Mouse (Mus musculus) monocyte, adult 59 days (primary cell): ENCODE data around the gene Mpp5. TPM values are rescaled to one million over a fixed set of nuclear protein-coding genes. Genes with fewer than 3 reads are reported as not detected.

ENCODE experiments used
- total RNA-seq, 2 experiments: library from RNA; stranded (reverse); gene quantifications; one replicate each; pipeline ENCODE4 v1.2.4; 2023

Gene Mpp5
- 1 to 10 TPM; 5.9 TPM for total RNA-seq

DNA sequence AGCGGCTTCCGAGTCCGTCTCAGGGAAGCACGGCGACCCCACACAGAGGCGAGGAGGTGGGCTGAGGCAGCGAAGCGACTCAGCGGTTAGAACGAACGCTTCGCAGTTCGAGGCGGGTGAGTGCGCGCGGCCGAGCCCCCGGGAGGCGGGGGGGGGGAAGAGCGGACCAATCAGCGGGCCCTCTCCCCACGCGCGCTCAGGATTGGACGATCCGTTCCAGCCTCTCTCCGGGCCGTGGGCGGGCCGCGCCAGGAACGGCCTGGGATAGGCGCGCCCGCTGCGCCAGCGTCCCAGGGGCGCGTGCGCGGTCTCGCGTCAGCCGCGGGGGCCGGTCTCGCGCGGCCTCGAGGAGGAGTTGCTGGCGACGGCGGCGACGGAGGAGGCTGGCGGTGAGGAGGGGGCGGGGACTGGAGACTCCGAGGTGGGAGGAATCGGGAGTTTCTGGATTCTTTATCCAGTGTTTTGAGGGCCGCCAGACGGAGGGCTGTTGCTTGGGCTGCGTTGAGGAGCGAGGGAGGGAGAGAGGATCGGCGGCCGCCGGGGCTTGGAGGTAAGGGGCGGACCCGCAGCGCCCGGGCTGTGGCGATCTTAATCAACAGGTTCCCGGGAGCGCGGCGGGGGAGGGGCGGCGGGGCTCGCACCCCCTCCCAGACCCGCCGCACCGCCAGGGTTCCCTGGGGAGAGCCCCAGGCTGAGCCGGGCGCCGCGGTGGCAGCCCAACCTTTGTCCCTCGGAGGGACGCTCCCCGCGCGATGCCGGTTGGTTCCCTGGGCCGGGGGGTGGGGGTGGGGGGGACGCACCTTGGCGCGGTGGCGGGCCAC lies at the start of gene Mpp5:
Gene Mpp5 (plus strand): TSS at position 351 of the 821 bp plus-strand sequence.

DNA sequence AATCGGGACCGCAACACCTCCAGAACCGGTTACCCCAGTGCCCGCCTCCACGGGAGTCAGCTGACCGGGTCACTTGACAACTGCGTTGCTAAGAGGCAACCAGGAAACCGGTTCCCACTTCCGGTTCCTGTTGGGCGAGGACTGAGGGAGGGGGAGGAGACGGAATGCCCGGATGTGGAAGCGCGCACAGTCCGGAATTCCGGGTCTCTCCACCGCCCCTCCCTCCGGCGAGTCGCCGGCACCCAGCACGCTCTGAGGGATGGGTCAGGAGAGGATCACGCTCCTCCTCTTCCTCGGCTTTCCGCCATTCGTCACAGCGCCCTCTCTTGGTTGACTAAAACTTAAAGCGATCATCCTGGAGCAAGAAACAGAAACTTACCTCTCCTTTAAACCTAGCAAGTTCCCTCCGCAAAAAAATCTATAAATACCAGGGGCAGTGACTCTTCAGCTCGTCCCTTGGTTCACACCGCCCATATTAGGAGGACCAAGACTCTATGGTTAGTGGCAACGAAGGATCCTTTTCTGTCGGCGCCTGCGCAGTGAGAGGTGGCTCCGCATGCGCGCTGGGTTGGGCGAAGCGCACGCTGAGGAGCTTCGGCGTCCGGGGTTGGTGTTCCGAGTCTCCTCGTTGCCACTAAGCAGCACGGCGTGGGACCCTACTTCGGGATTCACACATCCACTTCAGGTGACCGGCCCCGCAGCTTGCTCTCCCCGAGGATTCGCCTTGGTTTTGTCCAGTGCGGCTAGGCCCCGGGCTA lies 113.0 kb downstream of the Mpp5 start, which contains the start of the genes Atp6v1d and Eif2s1:
Gene Atp6v1d (minus strand): TSS at position 143 of the 758 bp plus-strand sequence.
Gene Eif2s1 (plus strand): TSS at position 324 of the 758 bp plus-strand sequence.

Other genes starting within 250 kb of the Mpp5 start
- gene Fam71d, start 57.4 kb upstream of the Mpp5 start, total RNA-seq = not detected
- 10 to 100 TPM; 53.7 to 60.7 TPM for gene Atp6v1d, start 112.7 kb downstream of the Mpp5 start, total RNA-seq
- 10 to 100 TPM; 33.4 to 44.0 TPM for gene Eif2s1, start 112.9 kb downstream of the Mpp5 start, total RNA-seq
- not detected for gene Plek2, start 158.1 kb downstream of the Mpp5 start, total RNA-seq